Mouse (Mus musculus) heart, adult 11 months (tissue): ENCODE data around the gene Alox5ap.

Experiments used
- DNase-seq: peaks from one replicate; pipeline ENCODE4 v3.0.0; 2022

Alox5ap gene

DNA sequence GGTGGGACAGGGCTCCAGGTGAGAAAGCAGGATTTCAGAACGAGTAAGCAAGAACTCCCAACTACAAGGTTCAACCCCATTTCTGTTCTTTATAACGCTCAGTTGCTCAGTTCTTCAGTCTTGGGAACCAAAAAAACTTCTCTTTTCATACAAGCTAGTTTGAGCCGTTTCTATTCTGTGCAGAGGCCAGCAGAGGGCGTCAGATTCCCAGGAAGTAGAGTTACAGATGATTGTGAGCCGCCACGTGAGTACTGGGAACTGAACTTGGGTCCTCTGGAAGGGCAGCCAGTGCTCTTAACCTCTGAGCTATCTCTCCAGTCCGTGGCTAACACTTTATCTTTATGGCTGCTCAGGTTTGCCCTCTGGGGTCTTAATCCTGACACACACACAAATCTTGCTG lies 3.1 kb upstream of the Alox5ap start:
- no peak for DNase-seq

GRCm38 (mm10) chr5:149261866-149262265 lies 2.7 kb upstream of the Alox5ap start:
- no peak for DNase-seq

DNA sequence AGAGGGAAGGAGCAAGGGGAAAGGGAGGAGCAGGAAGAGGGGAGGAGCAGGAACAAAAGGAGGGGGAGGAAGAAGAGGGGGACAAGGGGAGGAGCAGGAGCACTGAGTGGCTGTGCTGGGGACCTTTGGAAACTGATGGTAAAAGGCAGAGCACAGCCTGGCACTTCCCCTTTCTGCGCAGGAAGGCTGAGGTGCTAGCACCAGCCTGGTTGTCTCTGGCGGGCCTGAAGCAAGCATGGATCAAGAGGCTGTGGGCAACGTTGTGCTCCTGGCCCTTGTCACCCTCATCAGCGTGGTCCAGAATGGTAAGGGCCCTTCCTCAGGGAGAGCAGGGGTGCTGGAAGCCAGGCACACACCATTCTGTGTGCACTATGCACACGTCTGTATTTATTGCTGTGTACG lies 312 bp downstream of the Alox5ap start:
- DNase-seq = peak; percentile 96

DNA sequence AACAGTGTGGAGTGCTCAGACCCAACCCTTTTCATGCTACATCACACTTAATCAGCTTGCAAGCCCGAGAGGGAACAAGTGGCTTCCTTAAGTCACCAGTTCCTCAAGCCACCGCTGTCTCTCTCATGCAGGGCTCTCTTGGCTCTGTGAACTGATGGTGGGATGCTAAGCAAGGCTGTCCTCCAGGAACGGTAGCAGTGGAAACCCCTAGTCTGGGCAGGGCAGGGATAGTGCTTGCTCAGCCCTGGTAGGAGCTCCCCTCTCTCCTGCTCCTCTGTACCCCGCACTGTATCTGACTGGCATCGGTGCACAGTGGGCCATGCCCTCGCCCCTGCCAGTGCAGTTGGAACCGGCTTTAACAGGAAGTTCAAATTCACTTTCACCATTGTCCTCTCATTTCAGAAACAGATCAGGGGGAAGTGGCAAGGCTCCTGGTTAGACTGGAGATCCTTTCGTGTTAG lies 2.2 kb downstream of the Alox5ap start:
- DNase-seq = peak; percentile 93

- peak; percentile 93 for DNase-seq
Observed at GRCm38 (mm10) chr5:149267493-149267892, 2.9 kb downstream of the Alox5ap start.

DNA sequence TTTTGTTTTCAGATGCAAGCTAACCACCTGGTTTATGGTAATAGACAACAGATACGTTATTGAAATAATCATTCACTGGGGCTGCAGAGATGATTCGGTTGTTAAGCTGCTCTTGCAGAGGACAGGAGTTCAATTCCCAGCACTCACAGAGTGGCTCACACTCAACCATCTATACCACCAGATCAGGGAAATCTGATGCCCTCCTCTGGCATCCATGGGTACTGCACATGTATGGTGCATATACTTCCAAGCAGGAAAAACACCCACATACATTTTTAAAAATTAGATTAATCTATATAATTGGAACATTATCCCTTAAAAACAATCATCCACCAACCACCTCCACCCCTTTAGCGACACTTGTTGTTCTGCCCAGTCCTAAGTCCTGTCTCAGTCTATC lies 6.7 kb downstream of the Alox5ap start:
- no peak for DNase-seq

GRCm38 (mm10) chr5:149272535-149272934 lies 8.0 kb downstream of the Alox5ap start:
- peak; percentile 96 for DNase-seq

DNA sequence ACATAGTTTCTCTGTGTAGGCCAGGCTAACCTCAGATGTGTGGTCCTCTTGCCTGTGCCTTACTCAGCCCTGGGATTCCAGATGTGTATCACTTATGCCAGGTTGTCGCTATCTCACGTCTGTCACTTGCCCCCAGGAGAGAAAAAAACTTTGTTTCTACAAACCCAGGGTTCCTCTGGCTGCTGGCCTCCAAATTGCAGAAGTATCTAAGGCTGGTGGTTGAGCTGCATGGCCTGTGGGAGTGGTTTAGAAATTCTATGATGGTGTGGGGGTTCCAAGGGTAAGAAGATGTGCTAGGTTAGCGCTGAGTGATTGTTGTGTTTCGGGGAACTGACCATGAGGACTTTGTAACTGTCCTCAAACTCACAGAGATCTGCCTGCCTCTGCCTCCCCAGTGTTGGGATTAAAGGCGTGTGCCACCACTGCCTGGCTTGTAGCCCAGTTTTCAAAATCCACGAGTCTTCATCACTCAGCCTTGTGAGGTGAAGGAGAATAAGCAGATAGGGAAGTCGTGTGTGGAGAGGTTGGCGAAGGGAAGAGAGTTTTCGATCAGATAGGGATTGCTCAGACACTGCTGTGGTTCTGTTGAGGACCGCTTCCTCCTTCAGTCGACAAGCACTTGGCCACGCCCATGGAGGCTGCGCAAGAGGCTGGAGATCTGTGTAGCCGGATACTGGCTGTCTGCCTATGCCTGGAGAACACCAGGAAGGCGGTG lies 10.0 kb downstream of the Alox5ap start:
- peak; percentile 97 for DNase-seq

DNA sequence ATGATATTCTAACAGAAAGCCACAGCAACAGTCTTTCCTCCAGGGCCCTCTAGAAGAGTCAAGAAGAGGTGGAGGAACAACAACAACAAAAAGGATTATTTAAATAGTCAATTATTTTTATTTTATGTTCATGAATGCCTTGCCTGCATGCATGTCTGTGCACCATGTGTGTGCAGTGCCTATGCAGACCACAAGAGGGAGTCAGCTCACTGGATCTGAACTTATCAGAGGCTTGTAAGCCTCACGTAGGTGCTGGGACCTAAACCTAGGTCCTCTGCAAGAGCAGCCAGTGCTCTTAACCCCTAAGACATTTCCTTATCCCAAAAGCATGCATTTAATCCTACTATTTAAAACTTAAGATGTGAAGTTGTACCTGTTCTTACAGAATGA lies 10.5 kb downstream of the Alox5ap start:
- no peak for DNase-seq

- no peak for DNase-seq
Observed at GRCm38 (mm10) chr5:149277529-149277928, 13.0 kb downstream of the Alox5ap start.

DNA sequence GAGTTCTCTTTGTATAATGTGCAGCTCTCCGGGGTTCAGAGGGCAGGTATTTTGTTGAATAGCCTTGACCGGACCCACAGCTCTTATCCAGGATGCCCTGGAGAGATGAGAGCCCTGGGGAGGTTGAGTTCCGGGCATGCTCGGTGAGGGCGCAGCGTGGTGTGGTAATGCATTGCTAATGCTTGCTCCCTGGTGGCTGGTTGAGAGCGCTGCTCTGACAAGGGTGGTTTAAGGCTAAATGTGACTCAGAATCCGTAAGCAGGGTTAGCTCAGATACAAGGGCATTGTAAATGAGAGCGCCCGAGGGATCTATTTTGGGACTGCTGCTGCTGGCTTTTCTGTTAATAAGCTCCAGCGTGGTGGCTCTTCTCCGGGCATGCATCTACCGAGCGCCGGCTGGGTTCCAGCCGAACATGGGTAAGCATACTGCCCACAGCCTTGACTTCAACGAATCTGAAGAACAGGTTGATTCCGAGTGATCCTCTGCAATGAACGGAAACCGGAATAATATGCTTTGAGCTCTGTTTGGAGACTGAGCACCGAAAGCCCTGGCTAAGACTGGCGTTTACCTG lies 14.8 kb downstream of the Alox5ap start:
- peak; percentile 91 for DNase-seq

GRCm38 (mm10) chr5:149283009-149283408 lies 18.4 kb downstream of the Alox5ap start:
- DNase-seq = no peak

GRCm38 (mm10) chr5:149283821-149284220 lies 19.3 kb downstream of the Alox5ap start:
- DNase-seq = no peak

GRCm38 (mm10) chr5:149286021-149286420 lies 21.5 kb downstream of the Alox5ap start:
- no peak for DNase-seq

DNA sequence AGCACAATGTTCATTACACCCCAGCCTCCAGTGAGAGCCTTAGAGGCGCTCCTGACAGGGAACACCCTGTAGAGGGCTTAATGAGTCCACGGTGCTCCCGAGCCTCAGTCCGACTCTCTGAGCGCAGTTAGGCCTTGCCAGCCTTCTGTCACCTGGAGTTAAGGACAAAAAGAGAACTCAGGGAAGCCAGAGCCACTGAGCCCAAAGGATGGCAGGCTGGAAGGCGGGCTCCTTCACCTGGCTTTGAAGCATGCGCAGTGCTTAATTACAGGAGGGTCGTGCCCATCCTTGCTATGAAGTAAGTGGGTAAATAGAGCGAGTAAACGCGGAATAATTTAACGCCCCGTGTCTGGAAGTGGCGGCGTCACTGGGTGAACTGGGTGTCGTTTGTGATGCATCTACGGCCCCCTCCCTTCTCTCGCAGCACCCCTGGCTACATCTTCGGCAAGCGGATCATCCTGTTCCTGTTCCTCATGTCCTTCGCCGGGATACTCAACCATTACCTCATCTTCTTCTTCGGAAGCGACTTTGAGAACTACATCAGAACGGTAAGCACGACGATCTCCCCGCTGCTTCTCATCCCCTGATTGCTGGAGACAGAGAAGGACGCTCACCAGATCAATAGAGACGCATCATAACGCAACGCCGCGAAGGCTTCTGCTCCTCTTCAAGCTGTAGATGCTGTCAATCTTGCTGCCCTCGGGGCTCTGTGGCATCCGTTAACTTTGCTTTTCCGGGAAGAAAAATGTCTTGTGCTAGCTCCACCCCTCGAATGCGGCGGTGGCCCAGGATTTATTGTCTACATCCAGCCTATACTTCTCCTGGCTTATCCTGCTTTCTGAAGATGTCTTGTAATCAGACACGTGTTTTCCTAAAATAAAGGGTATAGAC lies 22.8 kb downstream of the Alox5ap start:
- peak; percentile 90 for DNase-seq

DNA sequence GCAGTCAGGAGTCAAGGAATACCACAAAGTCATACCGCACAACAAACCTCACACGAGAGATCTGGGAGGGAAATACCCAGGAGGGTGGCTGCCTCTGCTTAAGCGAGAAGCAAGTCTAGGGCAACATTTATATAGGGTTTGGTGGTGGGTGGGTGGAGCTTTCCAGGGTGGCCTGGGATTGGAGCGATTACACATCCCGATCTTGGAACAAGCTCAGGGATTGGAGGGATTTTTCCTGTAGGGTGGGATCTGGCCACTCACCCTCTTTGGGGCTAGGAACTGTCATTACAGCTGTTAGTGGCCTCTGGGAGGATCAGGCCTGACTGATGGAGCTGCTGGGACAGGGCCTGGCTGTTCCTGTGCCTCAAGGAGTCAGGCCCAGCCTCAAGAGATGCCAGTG lies 26.7 kb downstream of the Alox5ap start:
- no peak for DNase-seq

- DNase-seq = no peak
Observed at GRCm38 (mm10) chr5:149293071-149293470, 28.5 kb downstream of the Alox5ap start.

GRCm38 (mm10) chr5:149296808-149297207 lies 32.2 kb downstream of the Alox5ap start:
- peak; percentile 58 for DNase-seq

DNA sequence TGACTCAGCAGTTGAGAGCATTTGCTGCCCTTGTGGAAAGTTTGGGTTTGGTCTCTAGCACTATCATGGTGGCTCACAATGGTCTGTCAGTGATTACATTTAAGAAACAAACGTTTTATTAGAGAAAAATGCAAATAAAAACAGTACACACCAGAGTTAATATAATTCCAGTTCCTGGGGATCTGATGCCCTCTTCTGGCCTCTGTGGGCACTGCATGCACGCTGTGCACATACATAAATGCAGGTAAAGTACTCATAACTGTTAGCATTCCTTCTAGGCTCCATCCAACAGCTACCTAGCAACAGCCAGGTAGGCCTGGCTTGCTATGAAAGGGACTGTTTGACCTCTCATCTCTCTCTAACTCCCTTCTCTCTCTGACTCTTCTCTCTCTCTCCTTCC lies 32.9 kb downstream of the Alox5ap start:
- DNase-seq = no peak

GRCm38 (mm10) chr5:149298234-149298633 lies 33.7 kb downstream of the Alox5ap start:
- peak; percentile 31 for DNase-seq

DNA sequence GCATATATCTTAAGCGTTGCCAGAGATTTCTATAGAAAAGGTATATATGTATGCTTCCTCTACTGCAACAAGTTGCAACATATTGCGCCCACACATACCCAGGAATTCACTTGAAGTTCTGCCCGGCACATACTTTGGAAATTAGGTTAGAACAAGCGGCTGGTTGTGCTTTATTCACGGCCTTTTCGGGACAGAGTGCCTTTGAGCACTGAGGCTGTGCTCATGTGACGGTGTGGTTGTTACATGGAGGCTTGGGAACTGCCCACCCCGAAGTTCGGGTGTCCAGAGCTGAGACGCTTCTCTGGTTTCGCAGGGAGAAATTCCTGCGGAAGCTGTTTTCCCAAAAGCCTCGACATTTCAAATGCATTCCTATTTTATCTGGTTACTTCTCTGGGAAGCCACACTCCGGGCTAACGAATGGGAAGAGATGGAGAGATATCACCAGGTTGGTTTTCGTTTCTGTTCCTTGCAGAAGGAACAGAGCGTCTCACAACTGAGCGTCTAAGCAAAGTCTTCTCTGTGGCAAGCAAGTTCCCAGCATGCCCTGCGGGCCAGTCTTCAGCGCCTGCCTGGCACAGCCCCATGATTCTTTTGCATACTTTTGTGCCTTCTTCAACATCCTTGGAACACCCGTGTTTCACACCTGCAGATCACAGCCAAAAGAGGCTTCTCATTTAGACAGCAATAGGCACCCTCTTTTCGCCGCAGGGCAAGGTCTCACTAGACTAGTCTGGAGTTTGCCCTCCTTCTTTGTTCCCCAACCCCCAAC lies 48.5 kb downstream of the Alox5ap start:
- no peak for DNase-seq

- peak; percentile 88 for DNase-seq
Observed at GRCm38 (mm10) chr5:149314514-149315081, 50.0 kb downstream of the Alox5ap start.

DNA sequence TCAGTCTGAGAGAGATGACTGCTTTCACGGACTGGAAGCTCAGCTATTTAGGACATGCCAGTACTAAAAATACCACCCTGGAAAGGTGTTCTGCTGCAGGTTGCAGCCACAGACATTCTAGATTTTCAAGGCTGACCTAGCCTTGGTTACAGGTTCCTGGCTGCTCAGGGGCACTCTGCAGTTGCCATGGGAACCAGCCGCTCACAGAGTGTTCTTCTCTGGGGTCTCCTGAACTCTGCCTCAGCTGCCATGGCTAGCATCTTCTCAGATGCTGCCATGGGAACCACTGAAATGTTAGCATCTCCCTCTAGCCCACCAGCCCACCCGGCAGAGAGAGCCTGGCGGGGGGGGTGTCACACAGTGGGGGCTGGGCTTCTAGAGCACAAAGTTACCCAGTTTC lies 52.4 kb downstream of the Alox5ap start:
- no peak for DNase-seq
